Mouse (Mus musculus): Measurements from ENCODE around the gene Ostc. TPM values are rescaled to one million over a fixed set of nuclear protein-coding genes. Genes with fewer than 3 reads are reported as not detected.
A peak's percentile ranks its signal among the peaks of the same experiment; 100 is the strongest.

Ostc gene
- 385 and 403 TPM in 2 replicates for polyA plus RNA-seq (2014; fragmentation: Nextera tagmentation; extraction: Ambion mirVana)

GRCm38 (mm10) chr3:130708967-130709924 lies at the start of gene Ostc:
Ostc (minus strand) TSS chr3:130709444.
- Histone ChIP-seq H3K9ac (replicated peaks; ENCODE audit: low read length) (peak within 1 kb of the TSS; percentile 74), H3K27ac (replicated peaks; ENCODE audit: low read depth, low read length) (peak within 1 kb of the TSS; percentile 57), H3K4me1 (ENCODE audit: control insufficient read depth, insufficient read depth, low read length) (no peaks in the 10 kb centered on the region), H3K27me3 (ENCODE audit: control insufficient read depth, insufficient read depth, low read length) (no peaks in the 10 kb centered on the region), H3K9me3 (replicated peaks; ENCODE audit: control insufficient read depth, low read length) (no peaks in the 10 kb centered on the region), H3K4me3 (ENCODE audit: low read depth, low read length) (peak within 1 kb of the TSS; percentile 76), H3K36me3 (replicated peaks; ENCODE audit: control insufficient read depth, insufficient read depth, low read depth, low read length) (no peaks in the 10 kb centered on the region), H3K4me2 (ENCODE audit: low read depth, low read length) (peak within 1 kb of the TSS; percentile 70)
- WGBS, result under 1% methylated on average over 45 of the region's 45 CpGs
- DNase-seq (ENCODE audit: low spot score) (peak; percentile 99), ATAC-seq (replicated peaks; ENCODE audit: insufficient number of reproducible peaks, low FRiP score, low TSS enrichment, low read depth) (peak; percentile 98)

DNA sequence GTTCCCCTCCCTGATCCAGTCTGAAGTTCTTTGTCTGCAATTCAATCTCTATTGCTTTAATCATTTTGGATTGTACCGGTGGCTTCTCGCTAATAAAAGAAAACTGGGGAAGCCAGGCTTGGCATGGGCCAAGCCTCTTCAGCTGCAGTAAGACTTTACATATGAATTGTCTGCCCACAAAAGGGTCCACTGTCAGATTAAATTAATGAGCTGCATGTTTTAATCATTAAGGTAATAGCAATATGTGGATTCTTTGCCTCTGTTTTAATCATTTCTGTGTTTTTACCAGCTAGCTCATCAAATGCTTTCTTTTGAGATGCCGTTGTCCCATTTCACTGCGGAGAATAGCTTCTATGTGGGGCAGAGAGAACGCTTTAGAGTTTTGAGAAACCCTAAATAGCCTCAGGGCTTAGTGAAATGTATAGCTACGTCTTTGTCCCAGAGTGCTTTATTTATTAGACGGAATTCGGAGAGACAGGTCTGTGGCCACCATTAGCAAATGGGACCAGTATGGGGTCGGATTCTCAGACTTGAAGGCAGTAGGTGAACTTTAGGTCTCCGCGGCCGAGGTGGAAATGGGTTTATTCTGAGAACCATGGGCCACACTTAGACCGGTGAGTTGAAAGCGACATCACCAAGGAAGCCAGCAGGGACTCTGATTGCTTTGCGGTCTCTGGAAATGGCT lies 49.1 kb upstream of the Ostc start:
- WGBS, result 58% methylated on average over 15 of the region's 15 CpGs
- H3K36me3 ChIP-seq (replicated peaks; ENCODE audit: control insufficient read depth, insufficient read depth, low read depth, low read length), result no peaks in the 10 kb centered on the region
- no peaks in the 10 kb centered on the region for H3K27me3 ChIP-seq (ENCODE audit: control insufficient read depth, insufficient read depth, low read length)
- H3K9me3 ChIP-seq (replicated peaks; ENCODE audit: control insufficient read depth, low read length), result no peaks in the 10 kb centered on the region
- H3K27ac ChIP-seq (replicated peaks; ENCODE audit: low read depth, low read length), result no peak overlapping the region
- peak; percentile 26 for DNase-seq (ENCODE audit: low spot score)
- no peak overlapping the region for H3K4me3 ChIP-seq (ENCODE audit: low read depth, low read length)
- no peak overlapping the region for H3K9ac ChIP-seq (replicated peaks; ENCODE audit: low read length)
- H3K4me1 ChIP-seq (ENCODE audit: control insufficient read depth, insufficient read depth, low read length), result no peaks in the 10 kb centered on the region
- no peak for ATAC-seq (replicated peaks; ENCODE audit: insufficient number of reproducible peaks, low FRiP score, low TSS enrichment, low read depth)
- H3K4me2 ChIP-seq (ENCODE audit: low read depth, low read length), result no peak overlapping the region

- Histone ChIP-seq H3K4me1 (ENCODE audit: control insufficient read depth, insufficient read depth, low read length) (no peaks in the 10 kb centered on the region), H3K4me3 (ENCODE audit: low read depth, low read length) (no peak overlapping the region), H3K4me2 (ENCODE audit: low read depth, low read length) (no peak overlapping the region), H3K27me3 (ENCODE audit: control insufficient read depth, insufficient read depth, low read length) (no peaks in the 10 kb centered on the region), H3K9ac (replicated peaks; ENCODE audit: low read length) (no peak overlapping the region), H3K9me3 (replicated peaks; ENCODE audit: control insufficient read depth, low read length) (no peaks in the 10 kb centered on the region), H3K36me3 (replicated peaks; ENCODE audit: control insufficient read depth, insufficient read depth, low read depth, low read length) (no peaks in the 10 kb centered on the region), H3K27ac (replicated peaks; ENCODE audit: low read depth, low read length) (no peak overlapping the region)
- no peak for DNase-seq (ENCODE audit: low spot score)
- WGBS, result 88% methylated on average over 8 of the region's 8 CpGs
- no peak for ATAC-seq (replicated peaks; ENCODE audit: insufficient number of reproducible peaks, low FRiP score, low TSS enrichment, low read depth)
Measured at GRCm38 (mm10) chr3:130757117-130757852, 48.0 kb upstream of the Ostc start.

DNA sequence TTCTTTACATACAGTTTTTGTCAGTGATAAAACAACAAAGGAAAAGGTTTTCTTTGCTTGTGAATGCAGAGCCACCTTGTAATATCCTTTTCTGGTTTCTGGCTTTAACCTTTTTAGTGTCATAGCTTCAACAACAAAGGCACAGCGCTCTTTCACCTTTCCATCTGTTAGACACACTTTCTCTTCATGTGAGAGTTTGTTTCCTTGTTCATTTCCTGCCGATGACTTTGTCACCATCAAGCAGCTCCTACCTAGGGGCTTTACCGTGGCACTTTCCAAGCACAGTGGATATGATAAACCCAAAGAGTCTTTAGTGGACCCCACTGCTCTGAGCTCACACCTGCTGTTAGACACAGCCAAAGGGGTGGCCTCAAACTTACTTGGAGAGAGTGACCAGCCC lies 40.0 kb upstream of the Ostc start:
- Histone ChIP-seq H3K4me3 (ENCODE audit: low read depth, low read length) (no peak overlapping the region), H3K27me3 (ENCODE audit: control insufficient read depth, insufficient read depth, low read length) (no peaks in the 10 kb centered on the region), H3K27ac (replicated peaks; ENCODE audit: low read depth, low read length) (no peak overlapping the region), H3K9ac (replicated peaks; ENCODE audit: low read length) (no peak overlapping the region), H3K9me3 (replicated peaks; ENCODE audit: control insufficient read depth, low read length) (no peaks in the 10 kb centered on the region), H3K4me1 (ENCODE audit: control insufficient read depth, insufficient read depth, low read length) (no peaks in the 10 kb centered on the region), H3K36me3 (replicated peaks; ENCODE audit: control insufficient read depth, insufficient read depth, low read depth, low read length) (no peaks in the 10 kb centered on the region), H3K4me2 (ENCODE audit: low read depth, low read length) (no peak overlapping the region)
- WGBS, result 86% methylated on average over 3 of the region's 3 CpGs
- ATAC-seq (replicated peaks; ENCODE audit: insufficient number of reproducible peaks, low FRiP score, low TSS enrichment, low read depth) (no peak), DNase-seq (ENCODE audit: low spot score) (no peak)

- DNase-seq (ENCODE audit: low spot score) (no peak), ATAC-seq (replicated peaks; ENCODE audit: insufficient number of reproducible peaks, low FRiP score, low TSS enrichment, low read depth) (no peak)
- Histone ChIP-seq H3K36me3 (replicated peaks; ENCODE audit: control insufficient read depth, insufficient read depth, low read depth, low read length) (no peaks in the 10 kb centered on the region), H3K27me3 (ENCODE audit: control insufficient read depth, insufficient read depth, low read length) (no peaks in the 10 kb centered on the region), H3K4me3 (ENCODE audit: low read depth, low read length) (no peak overlapping the region), H3K9me3 (replicated peaks; ENCODE audit: control insufficient read depth, low read length) (no peaks in the 10 kb centered on the region), H3K9ac (replicated peaks; ENCODE audit: low read length) (no peak overlapping the region), H3K27ac (replicated peaks; ENCODE audit: low read depth, low read length) (no peak overlapping the region), H3K4me2 (ENCODE audit: low read depth, low read length) (no peak overlapping the region), H3K4me1 (ENCODE audit: control insufficient read depth, insufficient read depth, low read length) (no peaks in the 10 kb centered on the region)
- 60% methylated on average over 10 of the region's 10 CpGs for WGBS
Measured at GRCm38 (mm10) chr3:130746673-130747619, 37.7 kb upstream of the Ostc start.

DNA sequence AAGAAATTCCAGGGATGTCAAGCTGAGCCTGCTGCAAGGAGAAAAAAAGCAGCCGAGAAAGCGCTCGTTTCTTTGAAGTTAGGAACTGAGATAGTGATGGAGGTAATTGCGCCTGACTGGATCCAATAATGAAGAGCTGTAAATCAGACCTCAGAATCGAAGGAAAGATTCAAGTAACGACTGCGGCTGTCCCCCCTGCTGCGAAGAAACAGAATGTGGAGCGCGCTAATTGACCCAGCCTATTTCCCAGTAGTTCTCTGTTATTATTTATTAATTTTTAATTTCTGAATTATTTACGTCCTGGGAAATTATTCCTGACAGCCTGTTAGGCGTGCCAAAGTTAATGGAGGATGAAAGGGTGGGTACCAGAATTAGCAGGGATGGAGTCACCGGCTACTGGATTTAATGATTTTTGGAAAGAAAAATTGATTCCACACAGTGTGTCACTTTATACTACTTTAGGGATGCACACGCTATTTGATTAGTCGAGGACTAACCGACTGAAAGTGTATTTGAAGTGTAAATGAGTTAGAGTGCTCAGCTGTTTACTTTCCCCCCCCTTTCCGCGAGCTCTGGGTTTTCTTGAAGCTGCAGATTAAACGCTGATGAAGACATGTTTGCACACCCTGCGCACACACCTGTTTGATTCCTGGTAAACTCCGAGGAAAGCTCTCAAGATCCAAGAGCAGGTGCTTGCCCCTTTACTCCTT lies 28.6 kb upstream of the Ostc start:
- H3K27ac ChIP-seq (replicated peaks; ENCODE audit: low read depth, low read length), result no peak overlapping the region
- no peak for ATAC-seq (replicated peaks; ENCODE audit: insufficient number of reproducible peaks, low FRiP score, low TSS enrichment, low read depth)
- H3K9ac ChIP-seq (replicated peaks; ENCODE audit: low read length), result no peak overlapping the region
- DNase-seq (ENCODE audit: low spot score), result no peak
- 59% methylated on average over 21 of the region's 21 CpGs for WGBS
- H3K9me3 ChIP-seq (replicated peaks; ENCODE audit: control insufficient read depth, low read length), result no peaks in the 10 kb centered on the region
- H3K4me3 ChIP-seq (ENCODE audit: low read depth, low read length), result no peak overlapping the region
- no peaks in the 10 kb centered on the region for H3K27me3 ChIP-seq (ENCODE audit: control insufficient read depth, insufficient read depth, low read length)
- H3K4me2 ChIP-seq (ENCODE audit: low read depth, low read length), result no peak overlapping the region
- no peaks in the 10 kb centered on the region for H3K36me3 ChIP-seq (replicated peaks; ENCODE audit: control insufficient read depth, insufficient read depth, low read depth, low read length)
- H3K4me1 ChIP-seq (ENCODE audit: control insufficient read depth, insufficient read depth, low read length), result no peaks in the 10 kb centered on the region

- Histone ChIP-seq H3K4me3 (ENCODE audit: low read depth, low read length) (no peak overlapping the region), H3K4me2 (ENCODE audit: low read depth, low read length) (no peak overlapping the region), H3K9ac (replicated peaks; ENCODE audit: low read length) (no peak overlapping the region), H3K9me3 (replicated peaks; ENCODE audit: control insufficient read depth, low read length) (no peaks in the 10 kb centered on the region), H3K36me3 (replicated peaks; ENCODE audit: control insufficient read depth, insufficient read depth, low read depth, low read length) (no peaks in the 10 kb centered on the region), H3K27ac (replicated peaks; ENCODE audit: low read depth, low read length) (no peak overlapping the region), H3K4me1 (ENCODE audit: control insufficient read depth, insufficient read depth, low read length) (no peaks in the 10 kb centered on the region), H3K27me3 (ENCODE audit: control insufficient read depth, insufficient read depth, low read length) (no peaks in the 10 kb centered on the region)
- no peak for ATAC-seq (replicated peaks; ENCODE audit: insufficient number of reproducible peaks, low FRiP score, low TSS enrichment, low read depth)
- DNase-seq (ENCODE audit: low spot score), result no peak
- 63% methylated on average over 4 of the region's 4 CpGs for WGBS
Measured at GRCm38 (mm10) chr3:130736758-130737157, 27.5 kb upstream of the Ostc start.
